Mouse (Mus musculus): ENCODE results near the gene Fkbpl. TPM values are rescaled to one million over a fixed set of nuclear protein-coding genes. Genes with fewer than 3 reads are reported as not detected.

Gene Fkbpl
- polyA plus RNA-seq, 1 experiment from 2014 or later: 16.1 TPM

- ATAC-seq: no peak
- Histone ChIP-seq H3K9me3 (replicated peaks) (no peaks in the 10 kb centered on the region), H3K27me3 (no peaks in the 10 kb centered on the region), H3K27ac (no peak overlapping the region), H3K9ac (no peak overlapping the region), H3K36me3 (ENCODE audit: poor library complexity, severe bottlenecking) (peaks cover 70% of the 10 kb centered on the region), H3K4me3 (no peak overlapping the region), H3K4me1 (peaks cover 13% of the 10 kb centered on the region), H3K4me2 (no peak overlapping the region)
- 46% methylated on average over 19 of the region's 19 CpGs for WGBS
Measured at GRCm38 (mm10) chr17:34651507-34652221, 7.1 kb downstream of the Fkbpl start.

GRCm38 (mm10) chr17:34652546-34652945 lies 8.0 kb downstream of the Fkbpl start:
- 94% methylated on average over 10 of the region's 10 CpGs for WGBS
- no peak for ATAC-seq
- H3K27me3 ChIP-seq: no peaks in the 10 kb centered on the region
- H3K9me3 ChIP-seq (replicated peaks): no peaks in the 10 kb centered on the region
- no peak overlapping the region for H3K27ac ChIP-seq
- H3K4me3 ChIP-seq: no peak overlapping the region
- H3K4me2 ChIP-seq: no peak overlapping the region
- peaks cover 12% of the 10 kb centered on the region for H3K4me1 ChIP-seq
- peaks cover 70% of the 10 kb centered on the region for H3K36me3 ChIP-seq (ENCODE audit: poor library complexity, severe bottlenecking)
- H3K9ac ChIP-seq: no peak overlapping the region

DNA sequence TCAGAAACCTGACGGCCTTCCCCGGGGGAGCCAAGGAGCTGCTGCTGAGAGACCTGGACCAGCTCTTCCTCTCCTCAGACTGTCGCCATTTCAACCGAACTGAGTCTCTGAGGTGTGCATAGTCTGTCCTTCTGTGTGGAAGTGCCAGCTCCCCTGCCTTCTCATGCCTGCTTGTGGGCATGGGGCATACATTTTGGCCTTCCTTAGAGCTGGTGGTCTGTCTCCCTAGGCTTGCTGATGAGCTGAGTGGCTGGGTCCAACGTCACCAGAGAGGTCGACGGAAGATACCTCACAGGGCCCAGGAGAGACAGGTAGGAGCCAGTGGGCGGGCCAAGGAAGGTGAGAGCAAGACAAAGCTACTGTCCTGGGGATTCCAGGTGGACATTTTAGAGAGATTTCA lies 8.4 kb downstream of the Fkbpl start:
- peaks cover 7% of the 10 kb centered on the region for H3K4me1 ChIP-seq
- no peaks in the 10 kb centered on the region for H3K27me3 ChIP-seq
- peaks cover 70% of the 10 kb centered on the region for H3K36me3 ChIP-seq (ENCODE audit: poor library complexity, severe bottlenecking)
- H3K9me3 ChIP-seq (replicated peaks): no peaks in the 10 kb centered on the region
- H3K4me3 ChIP-seq: no peak overlapping the region
- no peak overlapping the region for H3K27ac ChIP-seq
- ATAC-seq: no peak
- no peak overlapping the region for H3K4me2 ChIP-seq
- H3K9ac ChIP-seq: no peak overlapping the region
- WGBS: 96% methylated on average over 8 of the region's 8 CpGs

- Histone ChIP-seq H3K4me1 (no peaks in the 10 kb centered on the region; the same call in 1 of the 2 replicates), H3K27me3 (peaks cover 1% of the 10 kb centered on the region; the same call in 1 of the 2 replicates), H3K4me2 (no peak overlapping the region), H3K4me3 (no peak overlapping the region), H3K9ac (no peak overlapping the region), H3K9me3 (replicated peaks) (no peaks in the 10 kb centered on the region), H3K36me3 (ENCODE audit: poor library complexity, severe bottlenecking) (peaks cover 66% of the 10 kb centered on the region), H3K27ac (no peak overlapping the region)
- 65% methylated on average over 9 of the region's 9 CpGs for WGBS
- no peak for ATAC-seq
Measured at GRCm38 (mm10) chr17:34653746-34654285, 9.3 kb downstream of the Fkbpl start.

- Histone ChIP-seq H3K4me1 (no peaks in the 10 kb centered on the region), H3K9ac (no peak overlapping the region), H3K27ac (no peak overlapping the region), H3K9me3 (replicated peaks) (no peaks in the 10 kb centered on the region), H3K36me3 (ENCODE audit: poor library complexity, severe bottlenecking) (peaks cover 60% of the 10 kb centered on the region), H3K27me3 (peaks cover 7% of the 10 kb centered on the region; the same call in 1 of the 2 replicates), H3K4me2 (no peak overlapping the region), H3K4me3 (no peak overlapping the region)
- 93% methylated on average over 13 of the region's 13 CpGs for whole genome bisulfite sequencing
- no peak for ATAC-seq
Measured at GRCm38 (mm10) chr17:34654392-34654791, 9.8 kb downstream of the Fkbpl start.

DNA sequence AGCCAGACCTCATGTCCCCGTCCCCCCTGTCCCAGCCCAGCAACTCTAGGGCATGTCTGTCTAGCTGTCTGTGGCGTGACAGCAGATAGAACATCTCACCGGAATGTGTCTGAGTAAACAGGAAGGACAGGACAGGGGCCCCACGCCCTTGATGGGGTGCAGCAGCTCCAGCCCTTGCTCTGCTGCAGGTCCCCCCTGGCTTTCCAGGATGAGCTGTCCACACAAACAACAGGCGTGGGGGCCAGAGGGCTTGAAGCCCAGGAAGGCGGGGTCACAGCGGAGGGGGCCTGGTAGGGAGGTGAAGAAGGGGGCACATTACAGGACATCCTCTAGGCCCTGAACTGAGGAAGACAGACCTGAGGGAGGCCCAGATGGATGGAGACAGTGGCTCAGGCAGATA lies 10.6 kb downstream of the Fkbpl start:
- Histone ChIP-seq H3K36me3 (ENCODE audit: poor library complexity, severe bottlenecking) (peaks cover 52% of the 10 kb centered on the region), H3K9me3 (replicated peaks) (no peaks in the 10 kb centered on the region), H3K9ac (no peak overlapping the region), H3K4me3 (no peak overlapping the region), H3K4me1 (no peaks in the 10 kb centered on the region), H3K27me3 (peaks cover 15% of the 10 kb centered on the region), H3K27ac (no peak overlapping the region), H3K4me2 (no peak overlapping the region)
- WGBS: 84% methylated on average over 7 of the region's 7 CpGs
- ATAC-seq: no peak

DNA sequence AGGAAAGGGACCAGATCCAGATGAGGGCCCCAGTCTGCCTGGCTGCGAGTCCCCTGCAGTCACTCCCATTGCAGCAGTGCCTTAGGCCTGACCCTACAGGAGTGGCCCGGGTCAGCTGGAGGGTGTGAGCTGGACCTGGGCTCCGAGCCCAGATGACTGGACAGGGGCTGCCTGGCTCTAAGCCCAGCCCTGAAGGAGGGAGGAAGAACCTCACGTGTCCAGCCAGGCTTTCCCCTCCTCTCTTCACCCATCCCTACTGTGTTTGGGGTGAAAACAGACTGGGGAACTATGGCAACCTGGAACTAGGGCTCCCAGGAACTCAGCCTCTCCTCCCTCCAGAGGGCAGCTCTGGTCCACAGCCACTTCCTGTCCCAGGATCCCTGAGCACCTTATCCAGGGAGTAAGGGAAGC lies 11.0 kb downstream of the Fkbpl start:
- Histone ChIP-seq H3K9ac (no peak overlapping the region), H3K36me3 (ENCODE audit: poor library complexity, severe bottlenecking) (peaks cover 48% of the 10 kb centered on the region), H3K27ac (no peak overlapping the region), H3K9me3 (replicated peaks) (no peaks in the 10 kb centered on the region), H3K4me3 (no peak overlapping the region), H3K4me1 (no peaks in the 10 kb centered on the region), H3K27me3 (peaks cover 19% of the 10 kb centered on the region), H3K4me2 (no peak overlapping the region)
- 0 out of 2 replicates have a peak, but pooled peaks have one; percentile 16 for ATAC-seq
- WGBS: 70% methylated on average over 4 of the region's 4 CpGs

- Histone ChIP-seq H3K9ac (no peak overlapping the region), H3K27ac (no peak overlapping the region), H3K4me2 (no peak overlapping the region), H3K4me1 (no peaks in the 10 kb centered on the region), H3K36me3 (ENCODE audit: poor library complexity, severe bottlenecking) (peaks cover 37% of the 10 kb centered on the region), H3K9me3 (replicated peaks) (no peaks in the 10 kb centered on the region), H3K4me3 (no peak overlapping the region), H3K27me3 (peaks cover 30% of the 10 kb centered on the region)
- WGBS: 51% methylated on average over 8 of the region's 8 CpGs
- no peak for ATAC-seq
Measured at GRCm38 (mm10) chr17:34656666-34657065, 12.1 kb downstream of the Fkbpl start.

DNA sequence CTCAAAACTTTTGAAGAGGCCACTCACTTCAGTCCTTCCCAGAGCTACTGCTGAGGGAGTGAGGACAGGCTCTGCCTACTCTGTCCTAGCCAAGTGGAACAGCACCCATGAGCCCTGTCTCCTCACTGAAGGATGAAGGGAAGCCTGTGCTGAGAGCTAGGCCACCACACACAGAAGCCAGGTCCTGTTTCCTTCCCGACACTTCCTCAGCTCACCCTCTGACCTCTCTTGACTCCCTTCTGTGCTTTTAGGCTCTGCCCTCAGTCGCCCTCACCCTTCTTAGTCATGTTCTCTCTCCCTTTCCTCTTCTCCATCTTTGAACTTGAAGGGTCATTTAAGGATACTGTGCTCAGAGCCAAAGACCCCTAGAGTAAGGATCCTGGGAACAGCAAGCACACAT lies 12.7 kb downstream of the Fkbpl start:
- no peak overlapping the region for H3K27ac ChIP-seq
- ATAC-seq: no peak
- peaks cover 31% of the 10 kb centered on the region for H3K27me3 ChIP-seq
- H3K36me3 ChIP-seq (ENCODE audit: poor library complexity, severe bottlenecking): peaks cover 31% of the 10 kb centered on the region
- 44% methylated on average over 2 of the region's 2 CpGs for WGBS
- no peak overlapping the region for H3K9ac ChIP-seq
- H3K4me1 ChIP-seq: no peaks in the 10 kb centered on the region
- no peak overlapping the region for H3K4me2 ChIP-seq
- no peak overlapping the region for H3K4me3 ChIP-seq
- H3K9me3 ChIP-seq (replicated peaks): no peaks in the 10 kb centered on the region

- Histone ChIP-seq H3K36me3 (ENCODE audit: poor library complexity, severe bottlenecking) (peaks cover 23% of the 10 kb centered on the region), H3K4me3 (no peak overlapping the region), H3K27ac (no peak overlapping the region), H3K27me3 (peaks cover 38% of the 10 kb centered on the region), H3K4me1 (no peaks in the 10 kb centered on the region), H3K9me3 (replicated peaks) (no peaks in the 10 kb centered on the region), H3K9ac (no peak overlapping the region), H3K4me2 (no peak overlapping the region)
- 87% methylated on average over 2 of the region's 2 CpGs for WGBS
- ATAC-seq: no peak
Measured at GRCm38 (mm10) chr17:34658145-34658544, 13.6 kb downstream of the Fkbpl start.

DNA sequence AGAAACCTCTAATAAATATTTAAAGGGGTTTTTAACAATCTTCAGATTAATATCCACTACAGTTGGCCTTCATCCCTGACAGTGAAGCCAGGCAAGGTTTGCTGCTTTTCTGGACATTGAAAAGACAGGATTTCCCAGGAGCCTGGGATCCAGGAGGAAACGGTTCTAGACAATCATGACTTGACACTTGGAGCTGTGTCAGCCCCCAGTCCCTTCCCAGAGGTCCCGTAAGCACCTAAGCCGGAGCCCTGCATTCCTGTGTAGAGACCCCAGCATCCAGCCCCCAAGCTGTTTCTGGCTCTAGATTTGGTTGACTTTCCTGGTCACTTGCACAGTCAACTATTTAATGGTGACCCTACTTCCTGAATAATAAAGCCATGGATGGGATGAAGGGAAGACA lies 14.0 kb downstream of the Fkbpl start:
- Histone ChIP-seq H3K27me3 (peaks cover 42% of the 10 kb centered on the region), H3K4me1 (no peaks in the 10 kb centered on the region), H3K4me3 (no peak overlapping the region), H3K36me3 (ENCODE audit: poor library complexity, severe bottlenecking) (peaks cover 18% of the 10 kb centered on the region), H3K27ac (no peak overlapping the region), H3K9ac (no peak overlapping the region), H3K4me2 (no peak overlapping the region), H3K9me3 (replicated peaks) (no peaks in the 10 kb centered on the region)
- no peak for ATAC-seq
- WGBS: 88% methylated on average over 3 of the region's 3 CpGs

GRCm38 (mm10) chr17:34659181-34659896 lies 14.8 kb downstream of the Fkbpl start:
- no peak overlapping the region for H3K27ac ChIP-seq
- no peaks in the 10 kb centered on the region for H3K9me3 ChIP-seq (replicated peaks)
- H3K9ac ChIP-seq: no peak overlapping the region
- peaks cover 11% of the 10 kb centered on the region for H3K36me3 ChIP-seq (ENCODE audit: poor library complexity, severe bottlenecking)
- ATAC-seq: no peak
- H3K4me3 ChIP-seq: no peak overlapping the region
- H3K4me2 ChIP-seq: no peak overlapping the region
- H3K27me3 ChIP-seq: peaks cover 45% of the 10 kb centered on the region
- 70% methylated on average over 12 of the region's 12 CpGs for WGBS
- H3K4me1 ChIP-seq: no peaks in the 10 kb centered on the region
